Mouse (Mus musculus) ovary, postnatal 14 days (tissue): ENCODE measurements around the gene Smim12.

ENCODE experiments used
- DNase-seq: peaks from one replicate; pipeline ENCODE4 v3.0.0; 2022; ENCODE audit warnings: low spot score

Smim12 gene

DNA sequence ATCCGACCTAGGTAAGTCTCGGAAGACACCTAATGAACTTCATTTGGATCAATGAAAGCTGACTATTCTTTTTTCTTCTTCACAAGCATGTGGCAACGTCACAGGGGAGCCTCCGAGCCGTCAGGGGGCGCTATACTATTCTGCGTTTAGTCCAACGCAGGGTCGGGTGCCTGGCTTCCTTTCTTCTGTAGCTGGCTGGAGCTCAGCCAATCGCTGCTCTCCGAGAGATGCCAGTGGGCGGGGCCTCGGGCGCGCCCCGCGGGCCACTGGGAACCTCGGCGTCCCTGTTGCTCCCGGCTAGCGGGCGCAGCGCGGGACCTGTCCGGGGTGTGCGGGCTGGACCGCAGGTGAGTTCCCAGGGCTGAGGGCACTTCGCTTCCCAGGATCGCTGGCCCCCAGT is at the start of gene Smim12:
Gene Smim12, plus strand, starts transcription at position 233 of the 400 bp plus-strand sequence.
- DNase-seq = peak; percentile 100

DNA sequence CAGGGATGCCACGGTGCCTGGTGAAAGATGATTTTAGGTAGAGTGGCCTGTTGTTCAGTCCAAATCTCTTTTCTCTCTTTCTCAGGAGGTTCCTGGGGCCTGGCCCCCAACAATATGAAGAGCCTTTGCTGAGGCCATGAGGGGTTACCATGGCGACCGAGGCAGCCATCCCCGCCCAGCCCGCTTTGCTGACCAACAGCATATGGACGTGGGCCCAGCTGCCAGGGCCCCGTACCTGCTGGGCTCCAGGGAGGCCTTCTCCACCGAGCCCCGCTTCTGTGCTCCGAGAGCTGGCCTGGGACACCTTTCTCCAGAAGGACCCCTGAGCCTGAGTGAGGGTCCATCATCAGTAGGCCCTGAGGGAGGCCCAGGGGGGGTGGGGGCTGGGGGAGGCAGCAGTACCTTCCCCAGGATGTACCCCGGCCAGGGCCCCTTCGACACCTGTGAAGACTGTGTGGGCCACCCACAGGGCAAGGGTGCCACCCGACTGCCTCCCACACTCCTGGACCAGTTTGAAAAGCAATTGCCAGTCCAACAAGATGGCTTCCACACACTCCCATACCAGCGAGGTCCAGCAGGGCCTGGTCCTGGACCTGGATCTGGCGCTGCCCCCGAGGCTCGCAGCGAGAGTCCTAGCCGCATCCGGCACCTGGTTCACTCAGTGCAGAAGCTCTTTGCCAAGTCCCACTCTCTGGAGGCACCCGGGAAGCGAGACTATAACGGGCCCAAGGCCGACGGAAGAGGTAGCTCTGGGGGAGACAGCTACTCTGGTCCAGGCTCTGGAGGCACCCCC is 48.9 kb upstream of the Smim12 start:
- DNase-seq = no peak

DNA sequence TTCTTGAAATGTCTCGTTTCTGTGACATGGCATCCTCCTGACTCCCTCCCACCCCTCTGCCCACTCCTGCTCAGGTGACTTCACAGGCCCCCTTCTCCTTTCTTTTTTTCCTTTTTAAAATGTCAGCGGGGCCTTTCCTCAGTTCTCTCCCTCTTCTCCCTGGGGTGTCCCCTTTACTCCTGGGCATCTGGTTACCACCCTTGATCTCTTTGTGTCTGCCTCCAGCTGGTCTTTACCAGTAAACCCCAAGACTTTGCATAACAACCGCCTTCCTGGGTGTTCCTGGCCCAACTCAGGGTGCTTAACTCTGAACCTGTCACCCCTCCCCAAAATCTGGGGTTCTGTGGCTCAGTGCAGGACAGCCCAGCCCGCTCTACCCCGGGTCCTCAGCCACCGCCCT is 45.0 kb upstream of the Smim12 start:
- no peak for DNase-seq

DNA sequence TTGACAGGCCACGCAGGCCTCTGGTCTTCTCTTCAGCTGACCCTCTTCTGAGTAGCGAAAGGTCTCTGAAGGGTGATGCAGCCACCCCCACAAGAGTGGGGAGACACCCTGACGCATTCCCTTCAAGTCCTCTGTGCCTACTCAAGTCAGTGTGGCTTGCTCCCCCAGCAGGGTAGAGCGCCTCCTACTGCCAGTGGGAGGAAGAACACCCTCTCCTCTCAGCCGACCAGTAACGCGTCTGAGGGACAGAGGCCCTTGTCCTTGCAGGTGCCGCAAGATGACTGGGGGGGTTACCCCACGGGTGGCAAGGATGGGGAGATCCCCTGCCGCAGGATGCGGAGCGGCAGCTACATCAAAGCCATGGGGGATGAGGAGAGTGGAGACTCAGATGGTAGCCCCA is 44.2 kb upstream of the Smim12 start:
- DNase-seq = no peak

DNA sequence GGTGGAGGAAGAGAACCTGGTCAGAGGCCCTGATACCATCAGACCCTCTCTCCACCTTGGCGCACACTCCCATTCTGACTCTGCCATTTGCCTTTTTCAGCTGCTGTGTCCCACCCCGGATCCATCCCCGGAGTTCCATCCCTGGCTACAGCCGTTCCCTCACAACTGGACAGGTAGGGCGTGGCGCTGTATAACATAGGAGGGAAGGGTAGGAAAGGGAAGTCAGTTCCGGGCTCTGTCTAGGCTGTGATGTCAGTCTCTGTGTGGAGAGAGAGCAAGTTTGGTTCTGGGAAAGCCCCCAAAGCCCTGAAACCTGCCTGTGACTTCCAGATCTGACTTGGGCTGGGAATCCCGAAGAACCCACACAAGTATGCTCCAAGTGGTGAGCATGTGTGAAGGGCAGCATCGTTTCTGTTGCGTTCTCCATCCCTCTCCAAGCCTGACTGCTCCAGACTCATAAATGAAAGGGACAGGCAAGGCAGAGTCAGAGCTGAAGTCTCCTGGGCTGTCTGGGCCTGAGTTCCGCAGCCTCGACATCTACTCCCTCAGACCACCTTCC is 43.3 kb upstream of the Smim12 start:
- no peak for DNase-seq

DNA sequence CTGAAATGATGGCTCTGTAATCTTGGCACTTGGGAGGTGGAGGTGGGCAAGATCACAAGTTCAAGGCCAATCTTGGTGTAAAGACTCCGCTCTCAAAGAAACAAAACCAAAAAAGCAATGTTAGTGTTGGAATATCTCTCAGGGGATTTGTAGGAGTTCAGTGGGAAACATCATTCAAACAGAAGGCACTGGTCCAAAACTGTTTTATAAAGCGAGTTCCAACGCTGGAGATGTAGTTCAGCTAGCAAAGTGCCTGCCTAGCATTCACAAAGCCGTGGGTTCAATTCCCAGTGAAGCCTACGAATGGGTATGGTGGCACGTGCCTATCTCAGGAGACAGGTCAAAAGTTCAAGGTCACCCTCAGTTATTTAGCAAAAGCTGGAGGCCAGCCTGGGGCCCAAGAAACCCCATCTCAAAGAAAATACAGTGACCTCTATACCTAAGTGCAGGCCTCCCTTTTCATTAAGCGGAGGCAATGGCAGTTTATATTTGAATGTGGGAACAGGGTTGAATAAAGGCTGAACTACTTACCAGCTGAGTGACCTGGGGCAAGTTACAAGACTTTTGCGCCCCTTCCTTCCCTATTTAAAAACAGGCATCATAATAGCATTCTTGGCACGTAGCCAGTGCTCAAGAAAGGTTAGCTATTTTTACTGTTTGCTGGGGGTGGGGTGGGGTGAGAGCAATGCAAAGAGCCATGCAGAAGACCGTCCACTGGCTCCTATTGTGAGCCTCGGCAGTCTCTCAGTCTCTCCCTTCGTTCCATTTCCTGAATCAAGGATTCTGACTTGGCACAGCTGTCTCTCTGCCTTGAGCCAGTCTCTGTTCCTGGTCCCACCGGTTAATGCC is 42.6 kb upstream of the Smim12 start:
- no peak for DNase-seq

DNA sequence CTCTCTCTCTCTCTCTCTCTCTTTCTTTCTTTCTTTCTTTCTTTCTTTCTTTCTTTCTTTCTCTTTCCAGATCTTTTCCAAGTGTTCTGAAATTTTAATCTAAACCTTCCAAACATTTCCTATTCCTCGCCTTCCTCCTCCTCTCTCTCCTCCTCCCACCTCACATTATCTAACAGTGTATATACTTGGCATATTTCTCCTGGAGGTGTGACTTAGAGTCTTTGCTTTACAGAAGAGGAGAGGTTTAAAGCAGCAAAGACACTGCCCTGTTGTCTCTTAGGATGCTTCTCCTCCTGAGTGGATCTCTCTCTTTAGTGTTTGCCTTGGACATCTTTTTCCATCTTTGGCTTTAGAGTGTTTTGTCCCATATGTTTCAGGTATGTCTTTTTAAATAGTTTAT is 40.5 kb upstream of the Smim12 start:
- DNase-seq = no peak

DNA sequence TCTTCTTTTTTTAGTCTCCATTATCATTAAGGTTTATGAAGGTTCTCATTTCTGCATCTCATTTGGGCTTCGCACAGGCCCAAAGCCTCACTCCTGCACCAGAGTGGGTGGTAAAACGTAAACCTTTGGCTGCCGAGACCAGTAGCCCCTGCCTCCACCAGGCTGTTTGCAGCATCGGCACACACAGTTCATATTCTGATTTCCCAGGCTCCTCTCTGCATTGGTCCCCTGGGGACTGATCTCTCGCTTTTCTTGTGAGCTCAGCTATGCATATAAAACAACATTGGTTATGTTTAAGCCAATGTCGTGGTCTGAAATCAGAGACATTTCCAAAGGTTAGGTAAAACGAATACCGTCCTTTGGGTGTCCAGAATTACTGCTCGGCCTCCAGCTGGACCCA is 32.3 kb upstream of the Smim12 start:
- DNase-seq = no peak

DNA sequence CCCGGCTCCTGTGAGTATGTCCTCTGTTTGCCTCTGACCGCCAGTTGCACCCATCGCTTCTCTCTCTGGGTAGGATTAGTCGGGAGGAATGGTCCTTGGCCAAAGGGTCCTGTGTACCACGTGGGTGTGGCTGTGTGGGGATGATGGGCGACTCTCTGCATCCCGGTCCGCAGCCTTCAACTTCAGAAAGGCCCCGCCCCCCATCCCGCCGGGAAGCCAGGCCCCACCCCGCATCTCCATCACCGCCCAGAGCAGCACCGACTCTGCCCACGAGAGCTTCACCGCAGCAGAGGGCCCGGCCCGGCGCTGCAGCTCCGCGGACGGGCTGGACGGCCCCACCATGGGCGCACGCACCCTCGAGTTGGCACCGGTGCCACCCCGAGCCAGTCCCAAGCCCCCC is 29.1 kb upstream of the Smim12 start:
- DNase-seq = no peak

DNA sequence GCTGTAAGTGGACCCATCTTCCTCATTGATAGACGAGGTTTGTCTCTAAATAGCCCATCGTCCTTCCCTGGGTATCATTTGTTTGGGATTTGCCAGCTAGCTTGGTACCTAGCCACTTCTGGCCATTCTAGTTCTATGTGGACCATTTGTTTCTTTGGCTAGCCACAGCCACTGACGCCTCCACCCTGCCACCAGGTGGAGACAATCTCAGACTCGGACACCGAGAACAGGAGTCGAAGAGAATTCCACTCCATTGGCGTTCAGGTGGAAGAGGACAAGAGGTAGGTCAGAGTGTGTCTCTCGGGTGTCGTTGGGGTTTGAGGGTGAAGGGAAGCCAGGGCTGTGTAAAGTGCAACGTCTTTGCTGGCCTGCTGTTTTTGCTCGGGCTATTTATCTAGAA is 28.5 kb upstream of the Smim12 start:
- DNase-seq = no peak

DNA sequence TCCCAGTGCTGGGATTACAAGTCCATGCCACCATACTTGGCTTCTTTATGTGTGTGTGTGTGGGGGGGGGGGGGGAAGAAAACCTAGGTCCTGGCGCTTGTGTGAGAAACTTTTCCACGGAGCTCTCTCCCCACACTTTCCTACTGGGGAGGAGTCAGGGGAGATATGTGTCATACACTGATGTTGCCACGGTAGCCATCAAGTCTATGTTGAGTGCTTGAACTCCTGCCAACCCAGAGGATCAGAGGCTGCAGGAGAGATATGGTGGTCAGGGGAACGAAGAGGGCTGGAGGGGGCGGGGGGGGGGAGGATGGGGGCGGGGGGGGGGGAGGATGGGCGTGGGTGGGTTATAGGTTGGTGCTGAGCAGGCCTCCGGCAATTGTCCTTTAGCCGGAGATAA is 27.8 kb upstream of the Smim12 start:
- DNase-seq = no peak

DNA sequence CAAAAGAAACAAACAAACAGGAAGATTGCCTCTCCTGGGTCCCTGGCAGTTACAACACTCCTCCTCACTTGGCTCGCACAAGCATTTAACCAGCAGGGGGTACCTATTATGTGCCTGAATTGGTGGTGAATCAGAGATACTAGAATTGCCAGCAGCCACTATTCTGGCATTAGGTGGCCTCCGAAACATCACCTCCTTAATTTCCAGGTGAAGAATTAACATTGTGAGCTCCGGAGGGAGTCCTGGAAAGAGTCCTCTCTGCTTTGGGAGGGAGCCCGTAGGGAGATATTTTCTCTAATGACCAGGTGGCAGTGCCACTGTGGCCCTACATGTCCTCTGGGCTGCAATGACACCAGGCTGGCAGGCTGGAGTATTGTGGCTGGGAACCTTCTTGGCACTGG is 27.3 kb upstream of the Smim12 start:
- no peak for DNase-seq

DNA sequence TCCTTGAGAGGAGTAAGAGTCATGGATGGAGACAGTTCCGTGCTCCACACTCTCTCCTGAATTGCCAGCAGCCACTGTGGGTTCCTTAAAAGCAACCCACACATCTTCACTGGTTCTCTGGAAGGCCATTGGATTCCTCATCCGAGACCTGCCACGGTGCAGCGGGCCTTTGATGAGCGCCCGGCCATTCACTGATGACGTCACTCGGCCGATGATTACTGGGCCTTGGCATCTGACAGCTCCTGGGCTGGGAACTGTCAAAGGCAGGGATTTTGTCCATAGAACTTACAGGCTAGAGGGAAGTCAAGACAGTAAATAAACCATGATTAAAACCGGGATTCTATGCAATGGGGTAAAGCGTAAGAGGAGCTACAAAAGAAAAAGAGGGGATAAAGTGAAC is 26.5 kb upstream of the Smim12 start:
- no peak for DNase-seq

DNA sequence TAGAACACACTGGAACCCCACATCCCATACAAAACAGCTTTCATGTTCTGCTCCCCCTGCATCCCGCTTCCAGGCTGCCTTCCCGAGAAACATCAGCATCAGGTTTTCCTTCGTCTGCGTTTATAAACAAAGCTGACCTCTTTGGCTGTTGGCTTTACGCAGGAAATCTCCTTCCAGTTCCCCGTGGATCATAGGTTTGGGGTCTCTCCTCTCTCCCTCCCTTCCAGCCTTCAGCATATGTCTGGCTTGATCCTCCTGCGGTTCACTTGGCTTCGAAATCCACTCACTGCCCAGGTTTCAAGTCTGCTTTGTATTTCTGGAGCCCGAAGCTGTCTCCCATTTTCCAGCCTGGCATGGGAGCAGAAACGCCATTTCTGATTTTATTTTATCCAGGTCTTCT is 20.3 kb upstream of the Smim12 start:
- DNase-seq = no peak

DNA sequence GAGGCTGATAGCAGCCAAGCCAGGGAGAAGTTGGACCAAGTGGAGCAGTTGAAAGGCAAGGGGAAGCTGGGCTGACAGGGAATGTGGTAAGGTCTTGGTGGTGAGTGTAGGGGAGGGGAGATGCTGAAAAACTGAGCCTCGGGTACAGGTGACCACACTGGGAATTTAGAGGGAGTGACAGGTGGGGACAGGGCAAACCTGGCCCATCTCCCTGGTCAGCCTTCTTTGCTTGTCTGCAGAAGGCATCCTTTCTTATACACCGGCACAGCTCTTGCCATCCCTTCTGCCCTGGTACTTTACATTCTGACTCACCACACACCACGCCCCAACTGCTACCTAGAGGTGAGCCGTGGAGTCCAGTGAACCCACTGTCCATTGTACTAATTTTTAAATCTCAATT is 19.8 kb upstream of the Smim12 start:
- no peak for DNase-seq

DNA sequence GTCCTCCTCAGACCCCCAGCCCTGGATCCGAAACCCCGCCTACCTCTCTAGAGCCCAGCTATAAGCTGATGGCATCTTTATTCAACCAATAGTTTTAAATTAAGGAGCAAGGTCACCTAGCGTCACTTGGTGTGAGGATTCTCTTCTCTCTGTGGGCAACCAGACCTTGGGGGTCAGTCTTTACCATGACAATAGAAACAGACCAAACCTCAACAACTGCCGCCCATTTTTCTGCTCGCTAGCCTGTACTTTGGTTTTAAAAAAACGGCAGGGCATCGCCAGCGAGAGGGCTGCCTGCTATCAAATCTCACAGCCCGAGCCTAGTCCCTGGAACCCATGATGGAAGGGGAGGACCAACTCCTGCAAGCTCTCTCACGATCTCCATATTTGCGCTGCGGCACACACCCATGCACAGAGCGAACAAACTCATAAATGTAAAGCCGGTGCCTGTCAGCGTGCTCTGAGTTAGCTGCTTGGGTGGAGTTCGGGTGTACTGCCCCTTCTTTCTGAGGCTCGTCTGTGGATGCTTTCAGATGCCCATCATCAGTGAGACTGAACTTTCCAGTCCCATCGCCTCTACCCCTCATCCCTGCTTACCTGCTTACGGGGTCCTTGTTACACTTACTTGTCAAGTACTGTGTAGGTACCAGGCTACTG is 19.0 kb upstream of the Smim12 start:
- DNase-seq = no peak

DNA sequence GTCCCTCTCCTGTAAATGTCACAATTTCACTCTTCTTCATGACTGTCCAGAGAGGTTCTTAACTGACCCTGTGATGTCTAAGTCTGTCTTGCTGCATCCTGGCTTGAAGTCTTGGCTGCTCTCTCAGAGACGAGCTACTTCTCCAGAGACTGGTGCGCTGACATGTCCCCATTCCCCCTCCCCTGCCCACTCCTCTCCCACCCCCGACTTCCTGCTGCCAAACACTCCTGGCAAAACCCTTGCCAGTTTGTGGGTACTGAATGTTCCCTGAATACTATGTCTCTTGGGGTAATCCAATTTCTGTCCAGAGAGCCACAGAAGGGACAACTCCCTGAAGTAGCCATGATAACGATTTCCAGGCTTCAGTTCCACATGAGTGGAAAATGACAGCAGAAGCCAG is 17.5 kb upstream of the Smim12 start:
- DNase-seq = no peak

DNA sequence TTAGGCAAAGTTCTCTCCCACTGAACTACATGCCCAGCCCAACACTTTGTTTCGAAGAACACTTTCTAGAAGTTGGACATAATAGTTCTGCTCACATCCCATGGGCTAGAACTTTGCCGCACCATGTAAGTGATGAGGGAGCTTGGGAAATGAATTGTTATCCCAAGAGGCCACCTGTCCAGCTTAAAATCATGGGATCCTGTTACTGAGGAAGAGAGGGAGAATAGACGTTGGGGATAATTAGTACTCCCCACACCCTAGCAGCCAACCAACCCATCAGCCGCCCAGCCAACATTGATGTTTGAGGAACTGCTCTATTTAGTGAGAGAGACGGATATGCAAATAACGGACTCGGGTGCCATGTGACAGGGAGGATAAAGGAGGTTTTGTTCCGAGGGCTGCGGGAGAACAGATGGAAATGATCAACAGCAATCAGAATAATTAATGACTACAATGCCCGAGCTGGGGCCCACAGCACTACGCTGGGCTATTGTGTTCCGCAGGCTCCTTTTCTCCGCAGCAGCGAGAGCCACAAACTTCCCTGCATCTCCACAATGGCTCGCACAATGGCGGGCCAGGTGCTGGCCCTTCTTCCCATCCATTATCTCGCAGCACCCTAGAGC is 16.4 kb upstream of the Smim12 start:
- DNase-seq = no peak

DNA sequence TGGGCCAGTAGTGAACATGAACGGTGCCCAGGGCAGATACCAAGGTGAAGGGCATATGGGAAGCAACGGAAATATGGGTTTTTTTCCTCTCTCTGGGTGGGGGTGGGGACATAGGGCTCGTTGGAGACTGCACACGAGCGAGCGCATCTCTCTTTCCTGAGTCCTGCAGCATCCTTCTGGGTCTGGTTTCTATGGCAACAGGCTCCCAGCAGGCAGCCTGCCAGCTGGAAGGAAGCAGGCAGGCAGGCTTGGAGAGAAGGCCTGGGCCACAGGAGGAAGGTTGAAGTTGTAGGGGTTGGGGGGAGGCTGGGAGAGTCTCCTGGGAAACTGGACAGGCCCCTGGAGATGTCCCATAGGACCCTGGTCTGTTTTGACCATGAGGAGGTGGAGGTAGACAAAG is 11.6 kb upstream of the Smim12 start:
- DNase-seq = no peak

DNA sequence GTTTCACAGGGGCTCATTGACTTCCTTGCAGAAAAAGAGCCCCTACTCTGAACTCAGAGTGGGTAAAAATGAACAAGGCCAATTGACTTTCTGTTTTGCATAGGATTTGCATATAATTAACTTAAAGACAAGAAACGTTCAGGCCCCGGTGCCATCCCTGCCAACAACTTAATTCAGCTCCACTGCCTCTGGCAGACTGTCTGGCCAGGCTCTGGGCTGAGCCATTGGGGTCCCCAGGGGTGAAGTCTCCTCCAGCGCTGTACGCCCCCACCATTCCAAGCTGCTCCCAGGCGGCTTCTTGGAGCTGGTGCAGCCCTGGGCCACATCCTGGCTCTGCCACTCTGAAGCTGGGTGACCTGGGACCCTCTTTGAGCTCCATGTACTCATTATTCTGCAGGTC is 11.0 kb upstream of the Smim12 start:
- no peak for DNase-seq

DNA sequence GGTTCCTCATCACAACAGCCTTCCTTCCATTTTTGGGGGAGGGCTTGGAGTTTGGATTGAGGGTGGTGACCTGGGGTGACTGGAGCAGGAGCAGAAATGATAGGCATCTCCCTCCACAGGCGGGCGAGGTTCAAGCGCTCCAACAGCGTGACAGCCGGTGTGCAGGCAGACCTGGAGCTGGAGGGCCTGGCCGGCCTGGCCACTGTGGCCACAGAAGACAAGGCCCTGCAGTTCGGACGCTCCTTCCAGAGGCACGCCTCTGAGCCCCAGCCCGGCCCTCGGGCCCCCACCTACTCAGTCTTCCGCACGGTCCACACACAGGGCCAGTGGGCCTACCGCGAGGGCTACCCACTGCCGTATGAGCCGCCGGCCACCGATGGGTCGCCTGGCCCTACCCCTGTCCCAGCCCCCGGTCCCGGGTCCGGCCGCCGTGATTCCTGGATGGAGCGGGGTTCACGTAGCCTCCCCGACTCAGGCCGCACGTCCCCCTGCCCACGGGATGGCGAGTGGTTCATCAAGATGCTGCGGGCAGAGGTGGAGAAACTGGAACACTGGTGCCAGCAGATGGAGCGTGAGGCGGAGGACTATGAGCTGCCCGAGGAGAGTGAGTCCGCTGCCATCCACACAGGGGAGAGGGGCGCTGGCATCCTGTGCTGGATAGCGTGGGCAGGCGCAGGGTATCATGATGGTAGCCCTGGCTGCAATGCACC is 10.0 kb upstream of the Smim12 start:
- no peak for DNase-seq
